Mouse (Mus musculus) kidney, adult 2 months (tissue): ENCODE results near the gene G430095P16Rik.

Source experiments
- CTCF ChIP-seq: fragments of 200-500 bp; conservative IDR thresholded peaks from 2 replicates; pipeline ENCODE4 v1.5.1; 2011; ENCODE audit warnings: low read depth, mild to moderate bottlenecking, control low read depth, low read length, moderate library complexity, mixed read lengths; ENCODE audit not compliant: insufficient read depth, insufficient read length
- POLR2A ChIP-seq: fragments of 200-500 bp; IDR thresholded peaks from one replicate; pipeline ENCODE4 v1.6.1; 2011; ENCODE audit warnings: low read depth, low read length, control low read depth

DNA sequence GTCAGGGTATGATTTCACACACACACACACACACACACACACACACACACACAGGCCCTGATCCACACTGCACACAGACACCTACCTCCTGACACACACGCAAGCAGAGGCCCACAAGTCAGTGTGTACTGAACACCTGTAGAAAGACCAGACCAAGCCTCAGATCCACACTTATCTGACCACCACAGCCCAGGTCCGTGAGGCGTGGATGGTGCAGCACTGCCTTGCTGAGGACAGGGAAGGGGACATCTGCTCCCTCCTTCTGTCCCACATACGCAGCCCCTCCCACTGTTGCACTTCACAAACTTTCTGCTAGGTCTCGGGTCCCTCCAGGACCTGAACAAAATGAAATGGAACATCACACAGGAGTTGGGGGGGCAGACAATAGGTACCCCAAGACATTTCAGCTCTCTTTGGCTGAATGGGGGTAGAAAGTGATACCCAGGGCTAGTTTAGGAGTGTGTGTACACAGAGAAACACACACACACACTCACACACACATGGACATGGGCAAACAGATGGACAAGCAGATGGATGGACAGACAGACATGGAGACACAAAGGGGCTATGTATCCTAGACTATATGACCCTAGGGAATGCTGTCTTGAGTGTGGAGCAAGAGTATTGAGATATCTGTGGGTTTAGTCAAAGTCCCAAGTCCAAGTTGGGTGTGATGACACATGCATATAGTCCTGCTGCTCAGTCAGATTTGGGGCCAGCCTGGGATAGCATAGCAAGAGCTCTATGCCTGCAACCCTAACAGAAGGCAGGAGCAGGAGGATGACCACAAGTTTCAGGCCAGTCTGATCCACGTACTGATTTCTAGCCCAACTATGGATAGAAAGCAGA is 30.2 kb downstream of the G430095P16Rik start:
- TF ChIP-seq POLR2A (no peak), CTCF (no peak)
